Mouse (Mus musculus) heart, postnatal 25 days (tissue): ENCODE measurements around the gene Rasl10a. TPM values are rescaled to one million over a fixed set of nuclear protein-coding genes. Genes with fewer than 3 reads are reported as not detected.

Source experiments
- DNase-seq: peaks from one replicate; pipeline ENCODE4 v3.0.0; 2022; ENCODE audit warnings: low spot score
- intact Hi-C: fragments of 180-260 bp; cut with DNase I; formaldehyde crosslinking; loops from one replicate; pipeline ENCODE4 v1.15.1; 2025
- total RNA-seq, 2 experiments: library from RNA; stranded (reverse); gene quantifications; 2 replicates each; pipeline ENCODE4 v1.2.3; 2021

Rasl10a gene
- total RNA-seq, 2 experiments from 2014 or later: 2.4 to 5.3 TPM

- DNase-seq: no peak
- intact Hi-C loops: no loop called here
Measured at GRCm38 (mm10) chr11:5051629-5052028, 6.3 kb upstream of the Rasl10a start.

- DNase-seq: no peak
- intact Hi-C loops: no loop called here
Measured at GRCm38 (mm10) chr11:5052200-5052854, 5.6 kb upstream of the Rasl10a start.

- intact Hi-C loops: no loop called here
- DNase-seq: no peak
Measured at GRCm38 (mm10) chr11:5054151-5054550, 3.8 kb upstream of the Rasl10a start.

- DNase-seq: no peak
- intact Hi-C loops: no loop called here
Measured at GRCm38 (mm10) chr11:5054874-5055273, 3.1 kb upstream of the Rasl10a start.

GRCm38 (mm10) chr11:5055945-5056938 lies 1.7 kb upstream of the Rasl10a start:
- DNase-seq: no peak
- intact Hi-C loops: no loop called here

GRCm38 (mm10) chr11:5057064-5057463 lies 864 bp upstream of the Rasl10a start:
- DNase-seq: no peak
- intact Hi-C loops: no loop called here

- DNase-seq: no peak
Measured at GRCm38 (mm10) chr11:5057541-5057855, 430 bp upstream of the Rasl10a start.

GRCm38 (mm10) chr11:5058783-5059182 lies 855 bp downstream of the Rasl10a start:
- intact Hi-C loops: no loop called here

More at GRCm38 (mm10) chr11:5057541-5057855, 430 bp upstream of the Rasl10a start:
- intact Hi-C loops: no loop called here

GRCm38 (mm10) chr11:5059230-5059629 lies 1.3 kb downstream of the Rasl10a start:
- intact Hi-C loops: no loop called here
- no peak for DNase-seq

More at GRCm38 (mm10) chr11:5058783-5059182, 855 bp downstream of the Rasl10a start:
- DNase-seq: no peak

GRCm38 (mm10) chr11:5059704-5060156 lies 1.8 kb downstream of the Rasl10a start:
- intact Hi-C loops: no loop called here
- DNase-seq: no peak

GRCm38 (mm10) chr11:5060756-5061412 lies 3.0 kb downstream of the Rasl10a start:
- intact Hi-C loops: no loop called here
- no peak for DNase-seq

- intact Hi-C loops: no loop called here
- peak; percentile 96 for DNase-seq
Measured at GRCm38 (mm10) chr11:5061413-5062139, 3.6 kb downstream of the Rasl10a start.

GRCm38 (mm10) chr11:5062326-5062725 lies 4.4 kb downstream of the Rasl10a start:
- no peak for DNase-seq
- intact Hi-C loops: no loop called here

GRCm38 (mm10) chr11:5062860-5063505 lies 5.1 kb downstream of the Rasl10a start:
- intact Hi-C loops: no loop called here
- no peak for DNase-seq

GRCm38 (mm10) chr11:5063561-5064281 lies 5.8 kb downstream of the Rasl10a start:
- intact Hi-C loops: loop anchor here (2.0 kb wide), 1 partner anchor 35 kb away; the partner anchor contains the start of genes Ewsr1 and Rhbdd3
- DNase-seq: no peak

- DNase-seq: no peak
- intact Hi-C loops: loop anchor here (1.0 to 2.0 kb wide), 2 partner anchors 34 to 49 kb away; partner anchors contain the start of genes Ewsr1 and Rhbdd3
Measured at GRCm38 (mm10) chr11:5064282-5065055, 6.5 kb downstream of the Rasl10a start.

- intact Hi-C loops: loop anchor here (1.0 to 2.0 kb wide), 2 partner anchors 34 to 50 kb away; partner anchors contain the start of genes Ewsr1 and Rhbdd3
- peak; percentile 83 for DNase-seq
Measured at GRCm38 (mm10) chr11:5065056-5065821, 7.3 kb downstream of the Rasl10a start, which contains the start of gene Gas2l1. Gene Gas2l1 (minus strand): TSS chr11:5065327.
